Mouse (Mus musculus): Measurements from ENCODE around the gene Tmem138.

Gene Tmem138

GRCm38 (mm10) chr19:10576690-10577561 lies at the start of gene Tmem138, which contains the start of gene Cyb561a3:
Gene Tmem138, minus strand, starts transcription at chr19:10577362.
Gene Cyb561a3, plus strand, starts transcription at chr19:10577172.
- DNase-seq = peak; percentile 92 to 93

- DNase-seq = no peak
These were observed 31.5 kb upstream of the Tmem138 start for GRCm38 (mm10) chr19:10608573-10609240.

GRCm38 (mm10) chr19:10605901-10606622 lies 28.9 kb upstream of the Tmem138 start:
- no peak for DNase-seq

GRCm38 (mm10) chr19:10605293-10605900 lies 28.2 kb upstream of the Tmem138 start, which contains the start of the genes Ddb1 and Tkfc:
Gene Ddb1, plus strand, starts transcription at chr19:10605327.
Gene Tkfc, minus strand, starts transcription at chr19:10605654.
- DNase-seq = peak; percentile 99

- DNase-seq = no peak
These were observed 27.4 kb upstream of the Tmem138 start for GRCm38 (mm10) chr19:10604534-10604933.

GRCm38 (mm10) chr19:10603660-10604523 lies 26.7 kb upstream of the Tmem138 start:
- peak in 1 of 2 experiments; percentile 24 for DNase-seq

- peak; percentile 91 to 92 for DNase-seq
These were observed 25.6 kb upstream of the Tmem138 start for GRCm38 (mm10) chr19:10602787-10603186.

- DNase-seq = no peak
These were observed 25.1 kb upstream of the Tmem138 start for GRCm38 (mm10) chr19:10602247-10602769.

- no peak for DNase-seq
These were observed 22.5 kb upstream of the Tmem138 start for GRCm38 (mm10) chr19:10599648-10600047.

- no peak for DNase-seq
These were observed 21.0 kb upstream of the Tmem138 start for GRCm38 (mm10) chr19:10598188-10598587.

GRCm38 (mm10) chr19:10591659-10592377 lies 14.7 kb upstream of the Tmem138 start:
- DNase-seq = no peak

- no peak for DNase-seq
These were observed 13.1 kb upstream of the Tmem138 start for GRCm38 (mm10) chr19:10590301-10590700.

GRCm38 (mm10) chr19:10589127-10589857 lies 12.1 kb upstream of the Tmem138 start:
- no peak for DNase-seq

GRCm38 (mm10) chr19:10587231-10587630 lies 10.1 kb upstream of the Tmem138 start:
- DNase-seq = no peak

- peak in 1 of 2 experiments; percentile 22 for DNase-seq
These were observed 8.0 kb upstream of the Tmem138 start for GRCm38 (mm10) chr19:10585112-10585511.

- DNase-seq = no peak
These were observed 6.5 kb upstream of the Tmem138 start for GRCm38 (mm10) chr19:10583550-10584146.

GRCm38 (mm10) chr19:10581984-10582383 lies 4.8 kb upstream of the Tmem138 start:
- DNase-seq = no peak

GRCm38 (mm10) chr19:10580761-10581160 lies 3.6 kb upstream of the Tmem138 start:
- DNase-seq = no peak

GRCm38 (mm10) chr19:10580102-10580501 lies 2.9 kb upstream of the Tmem138 start:
- no peak for DNase-seq
